Mouse (Mus musculus) stomach, postnatal 0 days (tissue): ENCODE measurements around the gene Snd1.

Experiments
- CTCF ChIP-seq: IDR thresholded peaks from 2 replicates; pipeline ENCODE4 v1.5.1; 2016; ENCODE audit warnings: antibody characterized with exemption, low read depth, mild to moderate bottlenecking, moderate library complexity
- EP300 ChIP-seq: optimal IDR thresholded peaks from 2 replicates; pipeline ENCODE3; 2016; ENCODE audit warnings: antibody characterized with exemption

- TF ChIP-seq CTCF (no peak), EP300 (no peak)
Observed at GRCm38 (mm10) chr6:28720391-28721171, 245.6 kb downstream of the Snd1 start.
